Mouse (Mus musculus): Measurements from ENCODE around the gene Hnrnpll.

The Hnrnpll gene

GRCm38 (mm10) chr17:80061783-80062619 is at the start of gene Hnrnpll:
Gene Hnrnpll, minus strand, starts transcription at chr17:80062334.
- DNase-seq (ENCODE audit: low spot score): peak; percentile 96

DNA sequence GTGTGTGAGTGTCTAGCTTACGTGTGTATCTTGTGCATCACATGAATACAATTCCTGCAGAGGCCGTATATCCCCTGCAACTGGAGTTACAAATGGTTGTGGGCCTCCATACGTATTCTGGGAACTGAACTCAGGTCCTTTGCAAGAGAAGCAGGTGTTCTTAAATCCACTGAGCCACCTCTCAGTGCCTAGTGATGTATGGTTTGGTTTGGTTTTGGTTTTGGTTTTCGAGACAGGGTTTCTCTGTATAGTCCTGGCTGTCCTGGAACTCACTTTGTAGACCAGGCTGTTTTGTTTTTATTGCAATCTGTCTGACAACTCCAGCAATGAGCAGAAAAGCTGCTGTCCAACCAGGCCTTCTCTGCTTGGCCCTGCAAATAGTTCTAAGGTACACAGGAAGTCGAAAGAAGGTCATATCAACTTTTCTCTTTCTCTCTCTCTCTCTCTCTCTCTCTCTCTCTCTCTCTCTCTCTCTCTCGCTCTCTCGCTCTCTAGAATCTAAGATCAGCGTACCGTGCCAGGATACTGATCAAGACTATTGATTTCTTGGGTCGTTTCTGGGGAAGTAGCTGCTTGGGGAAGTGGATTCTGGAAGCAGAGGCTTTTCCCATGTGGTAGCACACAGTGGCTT is 43.3 kb upstream of the Hnrnpll start:
- no peak for DNase-seq (ENCODE audit: low spot score)

- DNase-seq (ENCODE audit: low spot score): no peak
Observed at GRCm38 (mm10) chr17:80099823-80100222, 37.7 kb upstream of the Hnrnpll start.

DNA sequence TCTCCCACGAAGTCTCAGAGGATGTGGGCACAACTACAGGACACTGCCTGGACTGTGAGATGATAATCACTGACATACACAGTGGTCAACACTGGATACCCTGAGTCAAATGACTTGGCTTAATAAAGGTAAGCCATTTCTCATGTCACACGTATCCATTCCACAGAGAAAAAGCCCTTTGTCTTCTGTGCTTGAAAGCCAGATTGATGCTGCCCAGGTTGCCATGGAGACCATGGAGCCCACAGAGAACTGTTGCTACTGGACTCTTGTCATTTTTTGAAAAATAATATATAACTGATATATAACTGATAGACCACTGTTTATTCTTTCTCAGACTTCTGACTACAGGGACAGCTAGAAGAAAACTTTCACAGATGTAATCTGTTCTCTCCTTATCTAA is 35.1 kb upstream of the Hnrnpll start:
- no peak for DNase-seq (ENCODE audit: low spot score)

- DNase-seq (ENCODE audit: low spot score): no peak
Observed at GRCm38 (mm10) chr17:80096720-80097114, 34.6 kb upstream of the Hnrnpll start.

DNA sequence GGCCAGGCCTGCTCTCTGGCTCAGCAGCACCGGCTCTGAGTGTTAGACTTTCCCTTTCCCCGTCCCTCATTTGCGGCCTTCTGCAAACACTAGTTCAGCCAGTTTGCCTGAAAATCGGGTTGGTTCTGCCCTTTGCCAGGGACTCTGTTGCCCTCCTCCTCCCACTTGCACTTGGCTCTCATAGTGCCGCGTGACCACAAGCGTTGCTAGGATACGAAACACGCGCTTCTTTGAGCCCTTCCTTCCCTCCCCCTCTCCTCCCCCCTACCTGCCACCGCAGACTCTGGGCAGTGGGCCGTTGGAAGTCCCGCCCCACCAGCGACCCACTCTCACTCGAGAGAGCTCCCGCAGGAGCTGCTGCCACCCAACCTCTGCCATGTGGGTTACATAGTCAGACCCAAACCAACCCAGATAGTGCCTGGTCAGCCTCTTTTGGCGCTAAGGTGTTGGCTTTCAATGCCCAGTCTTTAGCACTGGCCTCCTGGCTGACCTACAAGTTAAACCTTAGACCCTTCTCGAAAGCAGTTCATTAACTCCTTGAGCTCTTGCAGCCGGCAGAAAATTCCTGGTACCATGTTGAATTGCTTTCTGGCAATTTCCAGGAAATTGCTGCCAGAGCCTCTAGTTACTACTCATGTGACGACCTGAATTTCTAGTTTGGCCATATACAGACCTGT is 34.0 kb upstream of the Hnrnpll start:
- DNase-seq (ENCODE audit: low spot score): peak; percentile 67

DNA sequence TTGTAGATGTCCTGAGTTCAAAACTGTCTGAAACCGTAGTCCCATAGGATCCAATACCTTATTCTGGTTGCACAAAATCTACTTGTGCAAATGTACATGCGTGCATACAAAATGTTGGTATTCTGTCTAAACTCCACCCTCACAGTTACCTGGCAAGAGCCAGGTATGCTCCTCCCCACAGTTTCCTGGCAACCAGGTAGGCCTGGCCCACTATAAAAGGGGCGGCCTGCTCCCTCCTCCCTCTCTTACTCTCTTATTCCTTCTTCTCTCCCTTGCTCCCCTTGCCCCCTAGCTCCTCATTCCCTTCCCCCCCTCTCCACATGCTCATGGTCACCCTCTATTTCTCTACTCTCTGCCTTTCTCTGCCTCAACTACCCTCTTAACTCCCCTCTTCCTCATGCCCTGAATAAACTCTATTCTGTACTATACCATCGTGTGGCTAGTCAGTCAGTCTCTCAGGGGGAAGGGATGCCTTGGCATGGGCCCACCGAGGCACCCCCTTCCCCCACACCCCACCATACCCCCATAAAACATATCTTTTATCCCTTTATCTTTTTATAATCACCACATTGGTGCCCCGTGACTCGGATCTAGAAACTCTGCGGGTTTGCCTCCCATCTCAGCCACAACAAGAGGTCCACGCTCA is 33.2 kb upstream of the Hnrnpll start:
- DNase-seq (ENCODE audit: low spot score): no peak

GRCm38 (mm10) chr17:80091879-80092549 is 29.9 kb upstream of the Hnrnpll start:
- no peak for DNase-seq (ENCODE audit: low spot score)

DNA sequence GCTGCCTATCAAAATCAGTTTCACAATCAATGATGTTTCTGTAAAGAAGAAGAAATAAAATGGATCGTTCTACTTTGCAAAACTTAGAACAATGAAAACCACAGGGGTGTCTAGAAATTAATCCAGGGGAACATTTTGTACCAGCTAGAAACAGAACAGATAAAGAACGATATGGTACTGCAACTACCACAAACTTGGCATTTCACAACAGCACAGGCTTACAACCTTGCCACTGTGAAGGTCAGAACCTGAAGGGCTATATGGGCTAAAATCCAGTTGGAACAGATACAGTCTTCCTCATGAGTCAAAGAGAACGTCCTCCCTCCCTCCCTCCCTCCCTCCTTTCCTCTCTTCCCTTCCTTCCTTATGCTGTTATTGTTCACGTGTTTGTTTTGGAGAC is 28.4 kb upstream of the Hnrnpll start:
- DNase-seq (ENCODE audit: low spot score): peak; percentile 51

- DNase-seq (ENCODE audit: low spot score): no peak
Observed at GRCm38 (mm10) chr17:80088168-80088567, 26.0 kb upstream of the Hnrnpll start.

GRCm38 (mm10) chr17:80086591-80086990 is 24.5 kb upstream of the Hnrnpll start:
- DNase-seq (ENCODE audit: low spot score): no peak

GRCm38 (mm10) chr17:80084424-80084823 is 22.3 kb upstream of the Hnrnpll start:
- no peak for DNase-seq (ENCODE audit: low spot score)

GRCm38 (mm10) chr17:80083223-80083622 is 21.1 kb upstream of the Hnrnpll start:
- no peak for DNase-seq (ENCODE audit: low spot score)

- no peak for DNase-seq (ENCODE audit: low spot score)
Observed at GRCm38 (mm10) chr17:80078726-80079125, 16.6 kb upstream of the Hnrnpll start.

GRCm38 (mm10) chr17:80067257-80067656 is 5.1 kb upstream of the Hnrnpll start:
- DNase-seq (ENCODE audit: low spot score): no peak

- DNase-seq (ENCODE audit: low spot score): peak; percentile 70
Observed at GRCm38 (mm10) chr17:80063840-80064495, 1.8 kb upstream of the Hnrnpll start.

GRCm38 (mm10) chr17:80063386-80063785 is 1.3 kb upstream of the Hnrnpll start:
- DNase-seq (ENCODE audit: low spot score): no peak

GRCm38 (mm10) chr17:80062620-80063010 is 481 bp upstream of the Hnrnpll start:
- DNase-seq (ENCODE audit: low spot score): peak; percentile 63

GRCm38 (mm10) chr17:80060828-80061782 is 1.0 kb downstream of the Hnrnpll start:
- DNase-seq (ENCODE audit: low spot score): peak; percentile 62

- DNase-seq (ENCODE audit: low spot score): no peak
Observed at GRCm38 (mm10) chr17:80060151-80060550, 2.0 kb downstream of the Hnrnpll start.

Data from testis, postnatal 14 days (tissue).